Mouse (Mus musculus) liver, embryonic 14.5 days (tissue): ENCODE measurements around the gene Timm8a1. TPM values are rescaled to one million over a fixed set of nuclear protein-coding genes. Genes with fewer than 3 reads are reported as not detected.

Experiments used
- ATAC-seq: fragments of 200-750 bp; cut with Nextera tagmentation; 2 replicates; pipeline ENCODE4 v1.8.0; 2017; ENCODE audit warnings: moderate number of reproducible peaks, mild to moderate bottlenecking, moderate library complexity; ENCODE audit not compliant: insufficient read depth
- DNase-seq, 3 experiments: peaks; one replicate each; pipeline ENCODE4 v3.0.0-alpha.2; 2012 to 2013; ENCODE audit warnings: low read depth in 3 of 3, low spot score in 3 of 3
- H3K27ac ChIP-seq: fragments of 300-500 bp; sonication (generic); 2 replicates; pipeline ENCODE4 v1.5.1; 2014; ENCODE audit warnings: moderate library complexity, mild to moderate bottlenecking, control low read depth, inconsistent platforms
- H3K27me3 ChIP-seq: fragments of 300-500 bp; sonication (generic); 2 replicates; pipeline ENCODE4 v1.6.1; 2014; ENCODE audit warnings: mild to moderate bottlenecking, low read length, moderate library complexity; ENCODE audit not compliant: control insufficient read depth, insufficient read depth
- H3K36me3 ChIP-seq: fragments of 300-500 bp; sonication (generic); replicated peaks from 2 replicates; pipeline ENCODE4 v1.6.1; 2014; ENCODE audit warnings: low read depth; ENCODE audit not compliant: control insufficient read depth, insufficient read depth
- H3K4me1 ChIP-seq, 2 experiments: fragments of 200-500 bp in 1 of 2; fragments of 300-500 bp in 1 of 2; sonication (generic) in 1 of 2; replicated peaks; 2 replicates each; pipeline ENCODE4 v1.6.1; 2012 to 2014; ENCODE audit warnings: antibody characterized with exemption in 1 of 2, inconsistent platforms in 1 of 2, low read length in 1 of 2; ENCODE audit not compliant: control insufficient read depth in 2 of 2, insufficient read depth in 2 of 2
- H3K4me2 ChIP-seq: fragments of 300-500 bp; sonication (generic); 2 replicates; pipeline ENCODE4 v1.6.1; 2014; ENCODE audit warnings: low read depth, mild to moderate bottlenecking, control low read depth, moderate library complexity
- H3K4me3 ChIP-seq, 2 experiments: fragments of 200-500 bp in 1 of 2; fragments of 300-500 bp in 1 of 2; sonication (generic) in 1 of 2; 2 replicates each; pipeline ENCODE4 v1.5.1; 2012 to 2014; ENCODE audit warnings: low read depth in 2 of 2, low read length in 2 of 2, mild to moderate bottlenecking in 2 of 2, control low read depth in 1 of 2, inconsistent platforms in 1 of 2, moderate library complexity in 1 of 2; ENCODE audit not compliant: insufficient read depth in 1 of 2
- H3K9ac ChIP-seq: fragments of 300-500 bp; sonication (generic); replicated peaks from 2 replicates; pipeline ENCODE4 v1.6.1; 2014; ENCODE audit warnings: mild to moderate bottlenecking, control low read depth, moderate library complexity
- H3K9me3 ChIP-seq: fragments of 300-500 bp; sonication (generic); 2 replicates; pipeline ENCODE4 v1.6.1; 2016; ENCODE audit warnings: low read length, mixed read lengths; ENCODE audit not compliant: control insufficient read depth
- CTCF ChIP-seq: IDR thresholded peaks from 2 replicates; pipeline ENCODE4 v1.5.1; 2016; ENCODE audit warnings: antibody characterized with exemption, low read depth, control low read depth
- EP300 ChIP-seq: IDR thresholded peaks from 2 replicates; pipeline ENCODE4 v1.6.1; 2016; ENCODE audit warnings: antibody characterized with exemption, low read depth
- WGBS: fragments of 180-500 bp; shearing (Covaris S2); extraction: QIAGEN DNeasy Blood & Tissue Kit; methylation state at CpG from one replicate; pipeline ENCODE4 v1.1.7; 2014; ENCODE audit not compliant: insufficient replicate concordance; 5-methylcytosine and 5-hydroxymethylcytosine counted together
- polyA plus RNA-seq, 2 experiments: library from polyadenylated mRNA; depleted of rRNA in 1 of 2; stranded (reverse) in 1 of 2; unstranded in 1 of 2; fragments of >200 nt; fragmentation: Nextera tagmentation in 1 of 2; extraction: Ambion mirVana in 1 of 2; gene quantifications; 2 replicates each; pipeline versions ENCODE4 v1.2.1 to v1.2.3; 2012 to 2014

Gene Timm8a1
- polyA plus RNA-seq, 2 experiments: 18.7 to 92.8 TPM

DNA sequence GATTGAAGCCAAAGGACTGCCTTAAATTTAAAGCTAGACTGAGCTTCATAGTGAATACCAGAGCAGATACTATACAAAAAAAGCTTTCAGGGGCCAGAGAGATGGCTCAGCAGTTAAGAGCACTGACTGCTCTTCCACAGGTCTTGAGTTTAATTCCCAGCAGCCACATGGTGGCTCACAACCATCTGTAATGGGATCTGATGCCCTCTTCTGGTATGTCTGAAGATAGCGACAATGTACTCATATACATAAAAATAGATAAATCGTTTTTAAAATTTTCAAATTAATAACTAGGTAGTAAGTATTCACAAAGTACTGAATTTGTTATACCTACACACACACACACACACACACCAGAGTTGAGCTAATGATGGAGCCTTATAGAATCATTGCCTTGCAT is 8.3 kb downstream of the Timm8a1 start:
- TF ChIP-seq CTCF (no peak), EP300 (no peak)
- Histone ChIP-seq H3K4me3 (no peak overlapping the region), H3K27ac (no peak overlapping the region), H3K36me3 (no peaks in the 10 kb centered on the region), H3K9me3 (no peaks in the 10 kb centered on the region), H3K27me3 (no peaks in the 10 kb centered on the region), H3K4me1 (no peaks in the 10 kb centered on the region), H3K9ac (no peak overlapping the region), H3K4me2 (no peak overlapping the region)
- ATAC-seq (no peak), DNase-seq (no peak)
- 74% methylated on average over 2 of the region's 2 CpGs for WGBS

- no peak overlapping the region for H3K4me2 ChIP-seq
- H3K27ac ChIP-seq: no peak overlapping the region
- DNase-seq (no peak), ATAC-seq (no peak)
- H3K9me3 ChIP-seq: no peaks in the 10 kb centered on the region
- no peak overlapping the region for H3K9ac ChIP-seq
- H3K27me3 ChIP-seq: no peaks in the 10 kb centered on the region
- no peak for TF ChIP-seq EP300
- no peak for TF ChIP-seq CTCF
- H3K4me3 ChIP-seq: no peak overlapping the region
- peaks cover 0 to 10% of the 10 kb centered on the region in 2 experiments; a peak in 1 of 4 replicates for H3K4me1 ChIP-seq
- WGBS: 43% methylated on average over 4 of the region's 4 CpGs
- no peaks in the 10 kb centered on the region for H3K36me3 ChIP-seq
Measured at GRCm38 (mm10) chrX:134525260-134525659, 16.4 kb downstream of the Timm8a1 start.

DNA sequence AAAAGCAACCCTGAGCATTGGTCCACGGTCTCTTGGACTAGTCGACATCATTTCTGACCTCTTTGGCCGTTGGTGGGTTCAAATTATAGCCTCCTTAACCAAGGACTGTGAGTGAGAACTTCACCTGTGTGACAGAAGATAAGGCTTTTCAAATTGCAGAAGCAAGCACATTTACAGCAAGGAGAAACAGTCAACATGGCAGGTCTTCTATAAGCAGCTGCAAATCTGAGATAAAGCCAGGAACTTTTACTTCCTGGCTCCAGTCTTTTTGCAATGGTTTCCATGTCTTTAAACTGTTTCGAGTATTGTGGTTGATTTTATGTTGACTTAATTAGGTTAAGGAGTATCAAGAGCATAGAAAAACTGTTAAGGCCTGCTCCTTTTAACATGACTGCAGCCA is 17.9 kb downstream of the Timm8a1 start:
- no peak for ATAC-seq
- Histone ChIP-seq H3K9me3 (no peaks in the 10 kb centered on the region), H3K9ac (no peak overlapping the region), H3K4me3 (no peak overlapping the region), H3K27ac (no peak overlapping the region), H3K27me3 (no peaks in the 10 kb centered on the region), H3K4me2 (no peak overlapping the region), H3K36me3 (no peaks in the 10 kb centered on the region), H3K4me1 (peaks cover 0 to 10% of the 10 kb centered on the region in 2 experiments; a peak in 1 of 4 replicates)
- no peak for DNase-seq
- 29% methylated on average over 4 of the region's 4 CpGs for WGBS
- TF ChIP-seq EP300 (peak; percentile 18; the same call in 1 of the 2 replicates), CTCF (no peak)

DNA sequence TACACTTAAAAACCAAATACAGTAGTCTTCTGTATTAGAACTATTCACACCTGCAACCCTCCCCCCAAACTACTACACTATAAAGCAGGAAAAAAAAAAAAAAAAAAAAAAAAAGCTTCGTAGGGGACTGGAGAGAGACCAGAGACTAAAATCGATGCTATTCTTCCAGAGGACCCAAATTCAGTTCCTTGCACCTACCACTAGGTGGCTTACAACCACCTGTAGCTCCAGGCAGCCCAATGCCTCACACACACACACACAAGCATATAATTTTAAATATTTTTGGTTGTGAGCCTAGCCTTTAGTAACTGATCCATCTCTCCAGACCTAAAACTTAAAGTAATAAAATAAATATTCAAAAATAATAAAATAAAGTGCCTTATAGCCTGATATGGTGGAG is 32.2 kb downstream of the Timm8a1 start:
- Histone ChIP-seq H3K4me3 (no peak overlapping the region), H3K4me2 (no peak overlapping the region), H3K36me3 (no peaks in the 10 kb centered on the region), H3K27me3 (no peaks in the 10 kb centered on the region), H3K4me1 (no peaks in the 10 kb centered on the region), H3K9ac (no peak overlapping the region), H3K27ac (no peak overlapping the region), H3K9me3 (no peaks in the 10 kb centered on the region)
- no peak for TF ChIP-seq EP300
- peak; percentile 61 for TF ChIP-seq CTCF
- WGBS: 10% methylated on average over 2 of the region's 2 CpGs
- DNase-seq (no peak), ATAC-seq (no peak)

- DNase-seq (no peak), ATAC-seq (no peak)
- Histone ChIP-seq H3K9me3 (no peaks in the 10 kb centered on the region), H3K36me3 (no peaks in the 10 kb centered on the region), H3K4me1 (no peaks in the 10 kb centered on the region), H3K27ac (no peak overlapping the region), H3K27me3 (no peaks in the 10 kb centered on the region), H3K4me2 (no peak overlapping the region), H3K4me3 (no peak overlapping the region), H3K9ac (no peak overlapping the region)
- WGBS: 56% methylated on average over 6 of the region's 6 CpGs
- TF ChIP-seq CTCF (no peak), EP300 (no peak)
Measured at GRCm38 (mm10) chrX:134507977-134508376, 33.7 kb downstream of the Timm8a1 start.
